Comparison of ENCODE assay signal across 26 mouse cellular contexts in the genomic region with DNA sequence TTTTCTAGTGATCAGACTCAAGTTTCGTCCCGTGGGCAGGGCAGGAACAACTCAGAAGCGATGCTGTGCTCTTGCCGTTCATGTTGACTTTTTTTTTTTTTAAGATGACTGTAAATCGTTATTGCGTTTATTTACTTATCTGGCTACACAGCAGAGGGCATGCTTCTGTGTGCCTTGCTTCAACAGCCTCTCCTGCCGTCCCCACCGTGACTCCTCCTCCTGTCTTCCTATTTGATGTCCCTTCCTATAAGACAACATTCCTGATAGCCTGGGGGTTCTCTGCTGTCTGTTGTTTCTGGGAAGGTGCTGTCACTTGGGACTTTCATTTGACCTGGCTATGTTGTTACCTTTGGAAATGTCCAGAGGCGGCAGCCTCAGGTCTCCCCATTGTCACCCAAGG. TPM values are rescaled to one million over a fixed set of nuclear protein-coding genes. Genes with fewer than 3 reads are reported as not detected.
DNase-seq lines count a peak whose midpoint lies in the region; ATAC-seq and TF ChIP-seq lines count a peak whose summit lies in the region.
"Had no signal": no experiment of that assay in that cellular context is flagged by ENCODE, and none has a peak within 500 bp of the region (broad histone marks: within the 10 kb centered on the region; RNA-seq: fewer than 3 reads in every experiment).

No protein-coding gene starts in this region.

- H3K36me3 ChIP-seq in liver, embryonic 15.5 days (replicated peaks), result no peaks in the 10 kb centered on the region
- H3K36me3 ChIP-seq in ES-Bruce4 (ENCODE audit: control insufficient read depth, insufficient read depth, low read length, poor library complexity, severe bottlenecking) (no peaks in the 10 kb centered on the region), MEL (ENCODE audit: control insufficient read depth in 1 of 2, insufficient read depth in 2 of 2, low read length in 2 of 2) (peaks cover 0 to 16% of the 10 kb centered on the region in 2 experiments; a peak in 2 of 4 replicates)
- no peaks in the 10 kb centered on the region for H3K36me3 ChIP-seq in forebrain, embryonic 14.5 days (ENCODE audit: control insufficient read depth, insufficient read depth, low read length)
- H3K36me3 ChIP-seq: forebrain, embryonic 15.5 days; hindbrain, embryonic 13.5 days had no signal

- H3K27ac ChIP-seq in liver, embryonic 15.5 days (replicated peaks), result no peak overlapping the region
- H3K27ac ChIP-seq in ES-Bruce4 (ENCODE audit: insufficient read depth, low read length) (peak overlapping the region; percentile 92), MEL (ENCODE audit: control insufficient read depth, low read depth, low read length) (no peak overlapping the region)
- H3K27ac ChIP-seq in forebrain, embryonic 14.5 days (ENCODE audit: low read depth, low read length), result no peak overlapping the region
- H3K27ac ChIP-seq: forebrain, embryonic 15.5 days; hindbrain, embryonic 13.5 days had no signal

- 50% methylated on average over 9 of the region's 9 CpGs for WGBS in liver, embryonic 15.5 days (ENCODE audit: insufficient replicate concordance)
- WGBS in forebrain, embryonic 14.5 days, result 81% methylated on average over 9 of the region's 9 CpGs

- H3K79me2 ChIP-seq in MEL (ENCODE audit: control insufficient read depth, insufficient read depth, low read length, poor library complexity), result no peaks in the 10 kb centered on the region

- H3K9me3 ChIP-seq in liver, embryonic 15.5 days (replicated peaks), result no peaks in the 10 kb centered on the region
- peaks cover 9% of the 10 kb centered on the region; the same call in 1 of the 2 replicates for H3K9me3 ChIP-seq in ES-Bruce4 (replicated peaks; ENCODE audit: control insufficient read depth, insufficient read depth, low read length, poor library complexity, severe bottlenecking)
- H3K9me3 ChIP-seq in MEL (replicated peaks; ENCODE audit: insufficient read depth, low read length), result no peaks in the 10 kb centered on the region
- H3K9me3 ChIP-seq in forebrain, embryonic 14.5 days (replicated peaks; ENCODE audit: control insufficient read depth, low read length), result no peaks in the 10 kb centered on the region
- H3K9me3 ChIP-seq: forebrain, embryonic 15.5 days had no signal

- 0 out of 2 replicates have a peak overlapping the region, but pooled peaks have one; percentile 8 for H3K4me2 ChIP-seq in liver, embryonic 15.5 days
- H3K4me2 ChIP-seq in forebrain, embryonic 14.5 days (ENCODE audit: low read length), result no peak overlapping the region
- H3K4me2 ChIP-seq: forebrain, embryonic 15.5 days; heart, embryonic 11.5 days; hindbrain, embryonic 13.5 days had no signal

- no peak for DNase-seq in liver
- no peak for DNase-seq in MEL (ENCODE audit: low read depth, low spot score)
- no peak for DNase-seq in spleen, postnatal 36 days (ENCODE audit: low spot score in 2 of 2)
- DNase-seq in neural tube, embryonic 10.5 days (ENCODE audit: extremely low spot score, low spot score), result no peak
- no peak for DNase-seq in forebrain, embryonic 14.5 days (ENCODE audit: low spot score)
- DNase-seq: adrenal gland, adult 8-10 months; adrenal gland, postnatal 25 days; cerebellum, adult 11-12 months; cerebellum, adult 8-10 months; cerebellum, postnatal 10 days; cerebellum, postnatal 36 days; gastrocnemius, postnatal 10 days; heart, adult 11 months had no signal

- no peak for ATAC-seq in liver, embryonic 15.5 days (ENCODE audit: insufficient read depth)
- ATAC-seq in erythroid progenitor cell, adult 5-6 weeks (replicated peaks; ENCODE audit: low FRiP score, poor library complexity, severe bottlenecking), result 0 out of 2 replicates have a peak, but pooled peaks have one; percentile 35
- no peak for ATAC-seq in forebrain, embryonic 14.5 days
- ATAC-seq: activated CD4-positive, CD25-positive, alpha-beta regulatory T cell, adult 4 months; CD4-positive, CD25-positive, alpha-beta regulatory T cell, adult 4 months; forebrain, embryonic 15.5 days; hindbrain, embryonic 16.5 days; Patski had no signal

- no peak for TF ChIP-seq RAD21 in MEL (IDR thresholded peaks at IDR 0.05; ENCODE audit: low read depth, low read length)

- no peak for TF ChIP-seq POLR2A in ES-Bruce4 (IDR thresholded peaks at IDR 0.05; ENCODE audit: insufficient read depth, low read length)
- TF ChIP-seq POLR2A in MEL (IDR thresholded peaks at IDR 0.05; ENCODE audit: control insufficient read depth in 1 of 2, insufficient read depth in 1 of 2, low read depth in 1 of 2, low read length in 2 of 2, poor library complexity in 1 of 2), result no peak

- H3K9ac ChIP-seq in liver, embryonic 15.5 days, result no peak overlapping the region
- no peak overlapping the region for H3K9ac ChIP-seq in ES-Bruce4 (ENCODE audit: low read depth, poor library complexity, severe bottlenecking)
- no peak overlapping the region for H3K9ac ChIP-seq in MEL (ENCODE audit: control insufficient read depth, low read depth, low read length, poor library complexity, severe bottlenecking)
- no peak overlapping the region for H3K9ac ChIP-seq in forebrain, embryonic 14.5 days (ENCODE audit: low read length)
- H3K9ac ChIP-seq: forebrain, embryonic 15.5 days; hindbrain, embryonic 13.5 days had no signal

- H3K27me3 ChIP-seq in liver, embryonic 15.5 days, result no peaks in the 10 kb centered on the region
- H3K27me3 ChIP-seq in ES-Bruce4 (ENCODE audit: control insufficient read depth, insufficient read depth, low read length, poor library complexity, severe bottlenecking), result no peaks in the 10 kb centered on the region
- H3K27me3 ChIP-seq in MEL (ENCODE audit: control insufficient read depth in 1 of 2, insufficient read depth in 2 of 2, low read length in 2 of 2), result no peaks in the 10 kb centered on the region
- no peaks in the 10 kb centered on the region for H3K27me3 ChIP-seq in forebrain, embryonic 14.5 days (replicated peaks; ENCODE audit: control insufficient read depth, insufficient read depth, low read length)
- H3K27me3 ChIP-seq: forebrain, embryonic 15.5 days; hindbrain, embryonic 13.5 days had no signal

- TF ChIP-seq CTCF in ES-Bruce4 (IDR thresholded peaks at IDR 0.05; ENCODE audit: low read depth, low read length), result no peak
- no peak for TF ChIP-seq CTCF in MEL (IDR thresholded peaks at IDR 0.05 in 2 of 3, conservative IDR thresholded peaks at IDR 0.05 in 1 of 3; ENCODE audit: control insufficient read depth in 1 of 3, insufficient read depth in 1 of 3, low read depth in 2 of 3, low read length in 3 of 3, poor library complexity in 1 of 3, severe bottlenecking in 1 of 3)

- TF ChIP-seq EP300 in ES-Bruce4 (IDR thresholded peaks at IDR 0.05; ENCODE audit: insufficient read depth, low read depth, low read length), result peak; percentile 80; the same call in 1 of the 2 replicates
- no peak for TF ChIP-seq EP300 in MEL (IDR thresholded peaks at IDR 0.05; ENCODE audit: low read depth in 1 of 2, low read length in 2 of 2)

- no peak overlapping the region for H3K4me3 ChIP-seq in liver, embryonic 15.5 days (replicated peaks)
- H3K4me3 ChIP-seq in ES-Bruce4 (ENCODE audit: low read depth, low read length), result no peak overlapping the region
- no peak overlapping the region for H3K4me3 ChIP-seq in MEL (ENCODE audit: control insufficient read depth in 1 of 2, insufficient read depth in 1 of 2, low read depth in 2 of 2, low read length in 2 of 2)
- no peak overlapping the region for H3K4me3 ChIP-seq in forebrain, embryonic 14.5 days (ENCODE audit: low read depth, low read length)
- H3K4me3 ChIP-seq: forebrain, embryonic 15.5 days; hindbrain, embryonic 13.5 days had no signal

- peaks cover 41% of the 10 kb centered on the region for H3K4me1 ChIP-seq in liver, embryonic 15.5 days (replicated peaks)
- H3K4me1 ChIP-seq in ES-Bruce4 (ENCODE audit: control insufficient read depth, insufficient read depth, low read length) (peaks cover 3% of the 10 kb centered on the region), MEL (ENCODE audit: control insufficient read depth in 1 of 2, insufficient read depth in 2 of 2, low read length in 2 of 2) (peaks cover 7 to 27% of the 10 kb centered on the region in 2 experiments; a peak in 3 of 4 replicates)
- no peaks in the 10 kb centered on the region for H3K4me1 ChIP-seq in forebrain, embryonic 14.5 days (ENCODE audit: control insufficient read depth, insufficient read depth, low read length)
- H3K4me1 ChIP-seq: forebrain, embryonic 15.5 days; hindbrain, embryonic 13.5 days had no signal

TF ChIP-seq in MEL, 35 proteins besides CTCF, POLR2A, EP300 and RAD21:
- TF ChIP-seq ZNF384 (IDR thresholded peaks at IDR 0.05; ENCODE audit: low read depth, low read length) (0 out of 2 replicates have a peak, but pooled peaks have one; percentile 9), SIN3A (IDR thresholded peaks at IDR 0.05; ENCODE audit: low read length) (no peak), ZMIZ1 (IDR thresholded peaks at IDR 0.05; ENCODE audit: low read depth, low read length) (no peak), GABPA (IDR thresholded peaks at IDR 0.05; ENCODE audit: low read depth, low read length) (no peak)

RNA-seq across cellular contexts. Expression of gene Ddx6, which starts 16.1 kb away (rescaled TPM):
- polyA plus RNA-seq in liver, embryonic 15.5 days (2015; fragmentation: Nextera tagmentation; extraction: Ambion mirVana), result 6.1 and 6.6 TPM in 2 replicates
- polyA plus RNA-seq in ES-Bruce4 (2011; ENCODE audit: insufficient read depth, insufficient read length, low read depth, missing spikeins) (165 and 176 TPM in 2 replicates), MEL (2012; ENCODE audit: insufficient read depth in 1 of 2, insufficient read length in 2 of 2, low read depth in 1 of 2, low replicate concordance in 2 of 2, missing spikeins in 1 of 2) (10 to 100 TPM; 41.9 to 96.5 TPM)
- 35.9 and 44.6 TPM in 2 replicates for total RNA-seq in MEL (2012; rRNA removed)
- total RNA-seq in erythroid progenitor cell, adult 5-6 weeks (2015; ENCODE audit: low replicate concordance), result 40.0 and 59.5 TPM in 2 replicates
- total RNA-seq in erythroid progenitor cell, adult 5-6 weeks (2017; ENCODE audit: low replicate concordance), result 79.5 and 91.5 TPM in 2 replicates
- 21.1 and 29.6 TPM in 2 replicates for polyA plus RNA-seq in forebrain, embryonic 14.5 days (2014; fragmentation: Nextera tagmentation; extraction: Ambion mirVana)

RNA-seq across cellular contexts. Expression of gene Cxcr5, which starts 26.9 kb away (rescaled TPM):
- polyA plus RNA-seq in liver, embryonic 15.5 days (2015; fragmentation: Nextera tagmentation; extraction: Ambion mirVana), result 0.13 TPM in 1 of 2 replicates, not detected in the other
- polyA plus RNA-seq in ES-Bruce4 (2011; ENCODE audit: insufficient read depth, insufficient read length, low read depth, missing spikeins) (not detected in 2 replicates), MEL (2012; ENCODE audit: insufficient read depth in 1 of 2, insufficient read length in 2 of 2, low read depth in 1 of 2, low replicate concordance in 2 of 2, missing spikeins in 1 of 2) (under 1 TPM in 1 of 2 experiments, not detected in 1; 0.18 TPM)
- not detected in 2 replicates for total RNA-seq in MEL (2012; rRNA removed)
- total RNA-seq in erythroid progenitor cell, adult 5-6 weeks (2015; ENCODE audit: low replicate concordance), result 0.42 and 1.4 TPM in 2 replicates
- 1.8 TPM in 1 of 2 replicates, not detected in the other for total RNA-seq in erythroid progenitor cell, adult 5-6 weeks (2017; ENCODE audit: low replicate concordance)
- polyA plus RNA-seq in forebrain, embryonic 14.5 days (2014; fragmentation: Nextera tagmentation; extraction: Ambion mirVana), result 0.07 TPM in 1 of 2 replicates, not detected in the other
- total RNA-seq: gastrocnemius, postnatal 10 days had no signal
- polyA plus RNA-seq: C2C12; forebrain, embryonic 15.5 days; heart, embryonic 14.5 days; heart, postnatal 0 days; hindbrain, embryonic 16.5 days; Patski had no signal
